Mouse (Mus musculus): ENCODE measurements around the gene Lrrn4. TPM values are rescaled to one million over a fixed set of nuclear protein-coding genes. Genes with fewer than 3 reads are reported as not detected.

The Lrrn4 gene
- polyA plus RNA-seq, 1 experiment: 30.2 TPM

- TF ChIP-seq POLR2A (IDR thresholded peaks at IDR 0.05; ENCODE audit: borderline replicate concordance, extremely low read depth, low read depth, low read length) (no peak), CTCF (IDR thresholded peaks at IDR 0.05; ENCODE audit: insufficient read depth, low read length) (no peak)
- Histone ChIP-seq H3K4me1 (ENCODE audit: control insufficient read depth, insufficient read depth, low read length) (no peaks in the 10 kb centered on the region), H3K4me3 (replicated peaks; ENCODE audit: extremely low read depth, low read depth, low read length) (no peak overlapping the region)
- no peak for DNase-seq
- WGBS: 58% methylated on average over 10 of the region's 10 CpGs
Observed at GRCm38 (mm10) chr2:132873657-132874326, 6.9 kb downstream of the Lrrn4 start.

GRCm38 (mm10) chr2:132871663-132872062 is 9.0 kb downstream of the Lrrn4 start:
- 48% methylated on average over 3 of the region's 3 CpGs for WGBS
- DNase-seq: no peak
- Histone ChIP-seq H3K4me1 (ENCODE audit: control insufficient read depth, insufficient read depth, low read length) (no peaks in the 10 kb centered on the region), H3K4me3 (replicated peaks; ENCODE audit: extremely low read depth, low read depth, low read length) (no peak overlapping the region)
- TF ChIP-seq POLR2A (IDR thresholded peaks at IDR 0.05; ENCODE audit: borderline replicate concordance, extremely low read depth, low read depth, low read length) (no peak), CTCF (IDR thresholded peaks at IDR 0.05; ENCODE audit: insufficient read depth, low read length) (no peak)

GRCm38 (mm10) chr2:132870286-132870685 is 10.4 kb downstream of the Lrrn4 start:
- DNase-seq: no peak
- TF ChIP-seq POLR2A (IDR thresholded peaks at IDR 0.05; ENCODE audit: borderline replicate concordance, extremely low read depth, low read depth, low read length) (no peak), CTCF (IDR thresholded peaks at IDR 0.05; ENCODE audit: insufficient read depth, low read length) (no peak)
- no peaks in the 10 kb centered on the region for H3K4me1 ChIP-seq (ENCODE audit: control insufficient read depth, insufficient read depth, low read length)
- H3K4me3 ChIP-seq (replicated peaks; ENCODE audit: extremely low read depth, low read depth, low read length): no peak overlapping the region
- WGBS: 71% methylated on average over 4 of the region's 4 CpGs

- 89% methylated on average over 5 of the region's 5 CpGs for WGBS
Observed at GRCm38 (mm10) chr2:132869682-132870081, 11.0 kb downstream of the Lrrn4 start.

GRCm38 (mm10) chr2:132867521-132867920 is 13.2 kb downstream of the Lrrn4 start:
- WGBS: 62% methylated on average over 5 of the region's 5 CpGs
- DNase-seq: no peak
- TF ChIP-seq POLR2A (IDR thresholded peaks at IDR 0.05; ENCODE audit: borderline replicate concordance, extremely low read depth, low read depth, low read length) (no peak), CTCF (IDR thresholded peaks at IDR 0.05; ENCODE audit: insufficient read depth, low read length) (no peak)
- H3K4me1 ChIP-seq (ENCODE audit: control insufficient read depth, insufficient read depth, low read length): no peaks in the 10 kb centered on the region
- no peak overlapping the region for H3K4me3 ChIP-seq (replicated peaks; ENCODE audit: extremely low read depth, low read depth, low read length)

More at GRCm38 (mm10) chr2:132869682-132870081, 11.0 kb downstream of the Lrrn4 start:
- Histone ChIP-seq H3K4me1 (ENCODE audit: control insufficient read depth, insufficient read depth, low read length) (no peaks in the 10 kb centered on the region), H3K4me3 (replicated peaks; ENCODE audit: extremely low read depth, low read depth, low read length) (no peak overlapping the region)
- TF ChIP-seq CTCF (IDR thresholded peaks at IDR 0.05; ENCODE audit: insufficient read depth, low read length) (no peak), POLR2A (IDR thresholded peaks at IDR 0.05; ENCODE audit: borderline replicate concordance, extremely low read depth, low read depth, low read length) (no peak)
- no peak for DNase-seq

GRCm38 (mm10) chr2:132863325-132863724 is 17.4 kb downstream of the Lrrn4 start:
- H3K4me3 ChIP-seq (replicated peaks; ENCODE audit: extremely low read depth, low read depth, low read length): no peak overlapping the region
- 87% methylated on average over 2 of the region's 2 CpGs for WGBS
- TF ChIP-seq POLR2A (IDR thresholded peaks at IDR 0.05; ENCODE audit: borderline replicate concordance, extremely low read depth, low read depth, low read length) (no peak), CTCF (IDR thresholded peaks at IDR 0.05; ENCODE audit: insufficient read depth, low read length) (no peak)
- no peaks in the 10 kb centered on the region for H3K4me1 ChIP-seq (ENCODE audit: control insufficient read depth, insufficient read depth, low read length)
- no peak for DNase-seq

- TF ChIP-seq POLR2A (IDR thresholded peaks at IDR 0.05; ENCODE audit: borderline replicate concordance, extremely low read depth, low read depth, low read length) (no peak), CTCF (IDR thresholded peaks at IDR 0.05; ENCODE audit: insufficient read depth, low read length) (no peak)
- Histone ChIP-seq H3K4me3 (replicated peaks; ENCODE audit: extremely low read depth, low read depth, low read length) (no peak overlapping the region), H3K4me1 (ENCODE audit: control insufficient read depth, insufficient read depth, low read length) (no peaks in the 10 kb centered on the region)
- no peak for DNase-seq
- WGBS: 84% methylated on average over 2 of the region's 2 CpGs
Observed at GRCm38 (mm10) chr2:132861456-132861855, 19.2 kb downstream of the Lrrn4 start.

GRCm38 (mm10) chr2:132860435-132860834 is 20.3 kb downstream of the Lrrn4 start:
- H3K4me1 ChIP-seq (ENCODE audit: control insufficient read depth, insufficient read depth, low read length): no peaks in the 10 kb centered on the region
- DNase-seq: no peak
- H3K4me3 ChIP-seq (replicated peaks; ENCODE audit: extremely low read depth, low read depth, low read length): no peak overlapping the region
- no peak for TF ChIP-seq CTCF (IDR thresholded peaks at IDR 0.05; ENCODE audit: insufficient read depth, low read length)
- TF ChIP-seq POLR2A (IDR thresholded peaks at IDR 0.05; ENCODE audit: borderline replicate concordance, extremely low read depth, low read depth, low read length): no peak

GRCm38 (mm10) chr2:132856333-132856732 is 24.4 kb downstream of the Lrrn4 start:
- DNase-seq: no peak
- TF ChIP-seq CTCF (IDR thresholded peaks at IDR 0.05; ENCODE audit: insufficient read depth, low read length) (no peak), POLR2A (IDR thresholded peaks at IDR 0.05; ENCODE audit: borderline replicate concordance, extremely low read depth, low read depth, low read length) (no peak)
- WGBS: 77% methylated on average over 5 of the region's 5 CpGs
- Histone ChIP-seq H3K4me3 (replicated peaks; ENCODE audit: extremely low read depth, low read depth, low read length) (no peak overlapping the region), H3K4me1 (ENCODE audit: control insufficient read depth, insufficient read depth, low read length) (no peaks in the 10 kb centered on the region)

GRCm38 (mm10) chr2:132853051-132853450 is 27.6 kb downstream of the Lrrn4 start:
- no peaks in the 10 kb centered on the region; the same call in 1 of the 2 replicates for H3K4me1 ChIP-seq (ENCODE audit: control insufficient read depth, insufficient read depth, low read length)
- no peak overlapping the region for H3K4me3 ChIP-seq (replicated peaks; ENCODE audit: extremely low read depth, low read depth, low read length)
- TF ChIP-seq POLR2A (IDR thresholded peaks at IDR 0.05; ENCODE audit: borderline replicate concordance, extremely low read depth, low read depth, low read length): no peak
- no peak for TF ChIP-seq CTCF (IDR thresholded peaks at IDR 0.05; ENCODE audit: insufficient read depth, low read length)
- no peak for DNase-seq
- WGBS: 91% methylated on average over 1 of the region's 1 CpGs
